Mouse (Mus musculus): ENCODE results near the gene Jak3.

DNA sequence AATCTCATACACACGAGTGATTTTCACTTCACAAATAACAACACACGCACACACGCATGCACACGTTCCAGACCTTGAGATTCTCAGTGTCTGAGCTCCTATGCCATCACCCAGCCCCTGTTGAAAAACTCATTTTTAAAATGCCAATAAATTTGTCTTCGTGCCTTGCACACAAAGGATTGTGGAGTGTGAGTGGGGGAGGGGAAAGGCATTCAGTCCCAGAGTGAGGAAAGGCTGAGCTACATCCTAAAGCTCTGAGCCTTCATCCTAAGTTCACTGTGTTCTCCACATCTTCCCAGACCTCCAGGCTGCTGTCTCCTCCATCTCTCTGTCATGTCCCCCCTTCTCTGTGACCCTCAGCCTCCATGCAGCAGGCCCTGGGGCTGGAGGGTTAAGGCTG, 8.8 kb upstream of the Jak3 start:
- no peak for TF ChIP-seq EP300 (IDR thresholded peaks at IDR 0.05; ENCODE audit: low read depth)
- TF ChIP-seq CTCF (IDR thresholded peaks at IDR 0.05; ENCODE audit: low read depth): no peak
